Mouse (Mus musculus) liver, postnatal 0 days (tissue): Measurements from ENCODE around the gene Slc25a26. TPM values are rescaled to one million over a fixed set of nuclear protein-coding genes. Genes with fewer than 3 reads are reported as not detected.

Source experiments
- ATAC-seq: fragments of 200-750 bp; cut with Nextera tagmentation; 2 replicates; pipeline ENCODE4 v1.8.0; 2017; ENCODE audit warnings: mild to moderate bottlenecking, moderate library complexity
- DNase-seq: peaks from one replicate; pipeline ENCODE4 v3.0.0-alpha.2; 2016
- H3K27ac ChIP-seq: fragments of 300-500 bp; sonication (generic); 2 replicates; pipeline ENCODE4 v1.5.1; 2014; ENCODE audit warnings: antibody characterized with exemption, moderate library complexity, mild to moderate bottlenecking, low read depth
- H3K27me3 ChIP-seq: fragments of 300-500 bp; sonication (generic); 2 replicates; pipeline ENCODE4 v1.6.1; 2014; ENCODE audit warnings: low read length, control low read depth, mixed read lengths; ENCODE audit not compliant: insufficient read depth
- H3K36me3 ChIP-seq: fragments of 300-500 bp; sonication (generic); replicated peaks from 2 replicates; pipeline ENCODE4 v1.6.1; 2014; ENCODE audit warnings: mild to moderate bottlenecking, control low read depth, low read length, moderate library complexity, mixed read lengths; ENCODE audit not compliant: insufficient read depth
- H3K4me1 ChIP-seq: fragments of 300-500 bp; sonication (generic); 2 replicates; pipeline ENCODE4 v1.6.1; 2014; ENCODE audit warnings: antibody characterized with exemption, mild to moderate bottlenecking, control low read depth; ENCODE audit not compliant: insufficient read depth
- H3K4me2 ChIP-seq: fragments of 300-500 bp; sonication (generic); 2 replicates; pipeline ENCODE4 v1.6.1; 2014; ENCODE audit warnings: low read depth, mild to moderate bottlenecking, low read length, moderate library complexity, mixed read lengths
- H3K4me3 ChIP-seq: fragments of 300-500 bp; sonication (generic); 2 replicates; pipeline ENCODE4 v1.5.1; 2014; ENCODE audit warnings: low read depth, low read length
- H3K9ac ChIP-seq: fragments of 300-500 bp; sonication (generic); replicated peaks from 2 replicates; pipeline ENCODE4 v1.6.1; 2014; ENCODE audit warnings: mild to moderate bottlenecking, moderate library complexity
- H3K9me3 ChIP-seq: fragments of 300-500 bp; sonication (generic); 2 replicates; pipeline ENCODE4 v1.6.1; 2016; ENCODE audit warnings: mild to moderate bottlenecking, control low read depth, low read length, mixed read lengths
- CTCF ChIP-seq: sonication (generic); IDR thresholded peaks from 2 replicates; pipeline ENCODE4 v1.5.1; 2016; ENCODE audit warnings: antibody characterized with exemption, low read depth
- EP300 ChIP-seq: IDR thresholded peaks from 2 replicates; pipeline ENCODE4 v1.6.1; 2016; ENCODE audit warnings: antibody characterized with exemption, low read depth, mild to moderate bottlenecking
- WGBS: fragments of 180-500 bp; shearing (Covaris S2); extraction: QIAGEN DNeasy Blood & Tissue Kit; methylation state at CpG from one replicate; pipeline ENCODE4 v1.1.7; 2014; ENCODE audit not compliant: insufficient replicate concordance; 5-methylcytosine and 5-hydroxymethylcytosine counted together
- polyA plus RNA-seq: library from polyadenylated mRNA; unstranded; fragments of >200 nt; fragmentation: Nextera tagmentation; extraction: Ambion mirVana; gene quantifications from 2 replicates; pipeline ENCODE4 v1.2.1, GENCODE M21; 2015

Slc25a26 gene
- polyA plus RNA-seq, 1 experiment from 2014 or later = 3.0 TPM

DNA sequence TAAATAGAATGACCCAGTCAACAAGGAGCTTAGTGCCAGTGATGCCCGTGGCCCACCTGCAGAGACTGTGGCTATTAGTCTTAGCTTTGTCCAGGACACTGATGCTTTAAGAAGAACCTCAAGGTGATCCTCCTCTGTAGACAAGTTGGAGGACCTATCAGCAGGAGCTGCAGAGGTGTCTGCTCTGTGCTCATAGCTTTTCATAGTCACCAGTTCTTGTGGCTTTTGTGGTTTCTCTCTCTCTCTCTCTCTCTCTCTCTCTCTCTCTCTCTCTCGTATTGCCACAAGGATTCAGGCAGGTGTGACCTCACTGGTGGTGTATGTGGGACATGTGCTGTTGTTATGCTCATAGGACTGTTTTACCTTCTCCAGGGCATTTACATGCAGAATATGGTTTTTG, 8.7 kb downstream of the Slc25a26 start:
- WGBS = 60% methylated on average over 2 of the region's 2 CpGs
- Histone ChIP-seq H3K4me3 (no peak overlapping the region), H3K36me3 (peaks cover 2% of the 10 kb centered on the region; the same call in 1 of the 2 replicates), H3K4me1 (no peaks in the 10 kb centered on the region), H3K4me2 (no peak overlapping the region), H3K27me3 (no peaks in the 10 kb centered on the region), H3K9me3 (no peaks in the 10 kb centered on the region), H3K27ac (no peak overlapping the region), H3K9ac (no peak overlapping the region)
- DNase-seq (no peak), ATAC-seq (no peak)
- TF ChIP-seq CTCF = no peak
- TF ChIP-seq EP300 = no peak

GRCm38 (mm10) chr6:94509220-94509619, 9.1 kb downstream of the Slc25a26 start:
- no peak overlapping the region for H3K9ac ChIP-seq
- H3K36me3 ChIP-seq = peaks cover 3% of the 10 kb centered on the region; the same call in 1 of the 2 replicates
- no peak for TF ChIP-seq EP300
- TF ChIP-seq CTCF = no peak
- DNase-seq = no peak
- H3K27ac ChIP-seq = peak overlapping the region; percentile 35; the same call in 1 of the 2 replicates
- WGBS = 47% methylated on average over 6 of the region's 6 CpGs
- H3K9me3 ChIP-seq = no peaks in the 10 kb centered on the region
- ATAC-seq = no peak
- H3K4me3 ChIP-seq = no peak overlapping the region
- no peaks in the 10 kb centered on the region for H3K4me1 ChIP-seq
- H3K27me3 ChIP-seq = no peaks in the 10 kb centered on the region
- no peak overlapping the region for H3K4me2 ChIP-seq

DNA sequence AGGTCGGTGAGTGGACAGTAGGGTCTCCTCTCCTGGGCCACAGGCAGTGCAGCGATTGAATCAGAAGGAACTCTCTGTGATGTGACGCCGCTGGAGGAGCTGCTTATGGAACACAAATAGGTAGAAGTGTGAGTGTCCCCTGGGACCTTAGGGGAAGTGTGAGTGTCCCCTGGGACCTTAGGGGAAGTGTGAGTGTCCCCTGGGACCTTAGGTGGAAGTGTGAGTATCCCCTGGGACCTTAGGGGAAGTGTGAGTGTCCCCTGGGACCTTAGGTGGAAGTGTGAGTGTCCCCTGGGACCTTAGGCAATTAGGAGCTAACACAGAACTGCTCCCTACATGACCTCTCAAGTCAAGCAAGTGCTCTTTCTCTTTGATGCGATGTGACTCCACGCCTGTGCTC, 18.0 kb downstream of the Slc25a26 start:
- ATAC-seq = no peak
- H3K4me1 ChIP-seq = no peaks in the 10 kb centered on the region
- H3K36me3 ChIP-seq = 0 out of 2 replicates have a peak, but pooled peaks cover 3% of the 10 kb centered on the region
- no peak overlapping the region for H3K9ac ChIP-seq
- H3K27ac ChIP-seq = no peak overlapping the region
- WGBS = 82% methylated on average over 6 of the region's 6 CpGs
- no peaks in the 10 kb centered on the region for H3K9me3 ChIP-seq
- no peaks in the 10 kb centered on the region for H3K27me3 ChIP-seq
- no peak overlapping the region for H3K4me3 ChIP-seq
- DNase-seq = no peak
- TF ChIP-seq CTCF = no peak
- no peak for TF ChIP-seq EP300
- no peak overlapping the region for H3K4me2 ChIP-seq

DNA sequence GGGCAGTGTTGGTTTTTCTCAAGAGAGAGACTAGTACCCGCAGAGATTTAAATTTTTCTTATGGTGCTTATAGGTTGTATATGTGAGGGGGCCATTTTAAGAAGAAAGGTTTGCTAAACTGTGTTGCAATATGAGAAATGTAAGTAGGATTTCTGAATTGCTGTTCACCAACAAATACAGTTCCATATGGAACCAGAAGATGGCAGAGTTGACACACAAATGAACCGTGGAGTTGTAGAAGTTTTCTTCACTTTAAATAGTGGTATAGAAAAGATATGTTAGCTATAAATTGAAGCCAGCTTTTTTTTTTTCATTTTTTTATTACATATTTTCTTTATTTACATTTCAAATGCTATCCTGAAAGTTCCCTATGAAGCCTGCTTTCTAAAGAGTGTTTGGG, 24.2 kb downstream of the Slc25a26 start:
- DNase-seq (no peak), ATAC-seq (no peak)
- H3K36me3 ChIP-seq = no peaks in the 10 kb centered on the region
- no peak overlapping the region for H3K27ac ChIP-seq
- H3K4me3 ChIP-seq = no peak overlapping the region
- H3K27me3 ChIP-seq = no peaks in the 10 kb centered on the region
- no peak overlapping the region for H3K4me2 ChIP-seq
- peak; percentile 59 for TF ChIP-seq CTCF
- no peak for TF ChIP-seq EP300
- H3K9ac ChIP-seq = no peak overlapping the region
- WGBS = 34% methylated on average over 2 of the region's 2 CpGs
- H3K9me3 ChIP-seq = no peaks in the 10 kb centered on the region
- H3K4me1 ChIP-seq = no peaks in the 10 kb centered on the region

DNA sequence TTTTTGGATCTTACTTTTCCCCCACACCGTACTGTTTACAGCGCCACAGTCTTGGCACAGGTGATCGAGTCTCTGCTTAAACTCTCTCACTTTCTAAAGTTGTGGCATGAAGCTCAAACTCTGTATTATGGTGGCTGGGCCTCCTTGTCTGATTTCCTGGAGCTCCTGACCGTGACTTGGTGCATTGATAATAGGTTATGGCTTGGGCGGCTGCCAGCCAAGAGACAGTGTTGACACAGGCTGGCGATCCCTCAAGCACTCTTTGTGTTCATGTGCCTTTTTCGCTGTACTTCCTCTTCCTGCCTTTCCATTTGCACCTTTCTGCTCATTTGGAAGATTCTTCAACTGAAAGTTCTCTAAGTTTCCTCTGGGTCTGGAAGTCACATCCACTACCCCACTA, 30.6 kb downstream of the Slc25a26 start:
- no peaks in the 10 kb centered on the region for H3K4me1 ChIP-seq
- 57% methylated on average over 7 of the region's 7 CpGs for WGBS
- H3K4me2 ChIP-seq = no peak overlapping the region
- peak; percentile 39 for DNase-seq
- no peak for ATAC-seq
- no peaks in the 10 kb centered on the region for H3K27me3 ChIP-seq
- H3K36me3 ChIP-seq = no peaks in the 10 kb centered on the region
- H3K9me3 ChIP-seq = no peaks in the 10 kb centered on the region
- H3K27ac ChIP-seq = no peak overlapping the region
- H3K9ac ChIP-seq = no peak overlapping the region
- TF ChIP-seq CTCF (no peak), EP300 (no peak)
- H3K4me3 ChIP-seq = no peak overlapping the region

GRCm38 (mm10) chr6:94532086-94532485, 32.0 kb downstream of the Slc25a26 start:
- H3K4me3 ChIP-seq = no peak overlapping the region
- no peak overlapping the region for H3K4me2 ChIP-seq
- H3K9me3 ChIP-seq = no peaks in the 10 kb centered on the region
- DNase-seq (no peak), ATAC-seq (peak; percentile 36; the same call in 1 of the 2 replicates)
- H3K36me3 ChIP-seq = no peaks in the 10 kb centered on the region
- H3K4me1 ChIP-seq = no peaks in the 10 kb centered on the region
- H3K27me3 ChIP-seq = no peaks in the 10 kb centered on the region
- 58% methylated on average over 4 of the region's 4 CpGs for WGBS
- H3K27ac ChIP-seq = no peak overlapping the region
- no peak for TF ChIP-seq EP300
- TF ChIP-seq CTCF = no peak
- no peak overlapping the region for H3K9ac ChIP-seq

- DNase-seq (no peak), ATAC-seq (no peak)
- H3K4me2 ChIP-seq = no peak overlapping the region
- no peaks in the 10 kb centered on the region for H3K27me3 ChIP-seq
- no peak for TF ChIP-seq EP300
- TF ChIP-seq CTCF = no peak
- no peaks in the 10 kb centered on the region for H3K36me3 ChIP-seq
- H3K9ac ChIP-seq = no peak overlapping the region
- WGBS = 83% methylated on average over 8 of the region's 8 CpGs
- no peak overlapping the region for H3K4me3 ChIP-seq
- no peaks in the 10 kb centered on the region for H3K9me3 ChIP-seq
- H3K4me1 ChIP-seq = no peaks in the 10 kb centered on the region
- H3K27ac ChIP-seq = no peak overlapping the region
Observed at GRCm38 (mm10) chr6:94536478-94536877, 36.3 kb downstream of the Slc25a26 start.
